Mouse (Mus musculus): ENCODE results near the gene Itgb6.

Gene Itgb6

DNA sequence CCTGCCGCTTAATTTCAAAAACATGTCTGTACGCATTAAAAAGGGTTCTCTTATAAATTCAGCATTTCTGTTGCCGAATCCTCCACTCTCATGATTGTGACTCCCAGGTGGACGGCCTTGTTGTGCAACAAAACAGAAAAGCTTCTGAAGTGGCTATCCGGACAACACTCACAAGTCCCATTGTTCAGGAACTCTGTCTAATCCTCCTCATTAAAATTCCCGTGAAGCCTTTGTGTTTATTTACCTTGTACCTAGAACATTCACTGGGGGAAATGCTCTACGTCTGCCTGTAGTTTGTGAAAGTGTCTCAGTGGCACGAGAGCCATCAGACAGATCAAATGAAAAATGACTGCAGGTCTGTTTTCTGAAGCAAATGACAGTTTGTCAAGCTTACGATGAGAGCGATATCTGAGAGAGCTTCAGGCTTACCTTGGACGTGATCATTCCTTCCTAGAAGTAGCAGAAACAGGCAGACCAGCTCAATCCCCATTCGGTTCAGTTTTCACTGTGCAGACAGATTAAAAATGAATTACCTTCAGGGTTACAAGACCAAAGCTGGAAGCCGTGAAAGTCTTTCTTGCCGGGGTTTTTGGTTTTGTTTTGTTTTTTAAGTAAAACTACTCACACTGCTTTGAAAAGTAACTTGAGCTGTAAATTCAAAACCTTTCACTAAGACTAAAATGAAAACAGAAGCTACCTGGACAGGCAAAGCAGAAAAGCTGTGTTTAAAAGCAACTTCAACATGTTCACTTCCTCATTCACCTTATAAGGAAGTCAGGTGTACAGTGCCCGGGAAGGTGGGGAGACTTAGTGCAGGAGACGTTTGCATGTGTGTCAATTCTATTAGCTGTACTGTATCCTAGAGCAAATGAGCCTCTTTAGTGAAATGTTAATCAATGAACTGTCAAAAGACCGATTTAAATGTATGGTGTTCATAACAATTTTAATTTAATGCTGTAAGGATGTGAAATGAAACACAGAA lies 49.2 kb downstream of the Itgb6 start:
- no peak for DNase-seq (ENCODE audit: low spot score)

DNA sequence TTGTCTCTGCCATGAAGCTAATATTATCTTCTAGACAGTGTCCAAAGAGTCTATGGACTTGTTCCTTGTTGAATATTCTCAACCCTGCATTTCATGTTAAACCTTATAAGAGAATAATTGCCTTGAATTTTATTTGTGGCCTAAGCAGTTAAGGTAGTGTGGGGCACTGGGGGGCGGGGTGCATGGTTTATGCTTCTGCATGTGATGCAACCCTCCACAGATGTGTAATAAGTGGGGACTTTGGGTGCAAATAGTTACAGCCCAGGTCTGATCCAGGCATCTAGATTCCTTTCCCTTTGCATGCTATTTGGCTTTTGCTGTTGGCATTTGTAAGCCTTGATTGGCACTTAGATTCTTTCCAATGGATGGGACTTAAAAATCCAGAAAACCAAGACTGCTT lies 51.2 kb downstream of the Itgb6 start:
- no peak for DNase-seq (ENCODE audit: low spot score)

DNA sequence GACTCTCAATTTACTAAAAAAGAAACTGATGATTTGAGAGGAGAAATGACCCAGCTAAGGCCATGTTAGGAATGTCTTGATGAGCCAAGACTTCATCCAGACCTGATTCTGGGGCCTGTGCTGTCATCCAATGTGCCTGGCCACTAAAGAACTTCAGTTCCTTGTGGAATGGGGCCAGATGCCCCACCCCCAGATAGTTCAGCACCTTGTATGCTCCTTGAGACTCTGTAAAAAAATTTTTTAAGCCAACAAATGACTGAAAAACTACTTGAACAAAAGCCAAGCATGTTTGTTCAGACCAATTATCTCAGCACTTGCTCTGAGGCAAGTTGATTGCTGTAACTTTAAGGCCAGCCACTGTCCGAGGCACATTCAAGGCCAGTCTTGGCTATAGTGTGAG lies 59.4 kb downstream of the Itgb6 start:
- DNase-seq (ENCODE audit: low spot score), result no peak

DNA sequence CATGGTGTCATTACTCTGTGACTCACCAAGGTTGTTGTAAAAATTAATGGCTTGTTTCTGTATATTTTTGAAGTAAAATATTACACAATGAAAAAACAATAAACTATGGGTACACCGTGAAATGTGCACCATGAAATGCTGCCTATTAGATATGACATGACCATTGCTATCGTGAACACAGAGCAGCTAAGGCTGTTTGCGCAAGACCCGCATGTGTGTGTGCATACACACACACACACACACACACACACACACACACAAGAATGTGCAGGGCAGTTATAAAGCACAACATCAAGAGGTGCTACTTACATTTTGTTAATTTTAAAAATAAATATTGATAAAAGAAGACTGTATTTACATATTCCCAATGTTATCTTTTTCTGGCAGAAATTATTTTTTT lies 62.5 kb downstream of the Itgb6 start:
- DNase-seq (ENCODE audit: low spot score), result no peak

DNA sequence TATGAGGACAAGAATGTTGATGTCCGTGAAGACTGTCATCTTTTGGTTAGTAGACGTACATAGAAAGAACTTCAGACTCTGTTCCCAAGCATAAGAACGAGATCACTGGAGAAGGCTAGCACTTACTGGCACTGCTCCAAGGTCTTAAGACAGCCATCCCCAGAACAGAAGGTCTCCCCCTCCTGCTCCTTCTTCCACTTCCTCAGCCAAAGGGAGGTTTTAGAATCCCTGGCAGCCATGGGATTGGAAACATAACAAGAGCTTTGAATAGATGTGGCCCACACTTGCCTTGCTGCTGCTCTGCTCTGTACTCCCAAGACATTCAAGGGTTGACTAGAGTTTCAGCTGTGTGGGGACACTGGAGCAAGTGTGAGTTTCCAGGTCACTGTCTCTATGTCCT lies 63.5 kb downstream of the Itgb6 start:
- no peak for DNase-seq (ENCODE audit: low spot score)

GRCm38 (mm10) chr2:60654828-60655227 lies 67.6 kb downstream of the Itgb6 start:
- no peak for DNase-seq (ENCODE audit: low spot score)

- DNase-seq (ENCODE audit: low spot score), result no peak
Observed at GRCm38 (mm10) chr2:60650155-60650554, 72.3 kb downstream of the Itgb6 start.

GRCm38 (mm10) chr2:60647650-60648049 lies 74.8 kb downstream of the Itgb6 start:
- no peak for DNase-seq (ENCODE audit: low spot score)

DNA sequence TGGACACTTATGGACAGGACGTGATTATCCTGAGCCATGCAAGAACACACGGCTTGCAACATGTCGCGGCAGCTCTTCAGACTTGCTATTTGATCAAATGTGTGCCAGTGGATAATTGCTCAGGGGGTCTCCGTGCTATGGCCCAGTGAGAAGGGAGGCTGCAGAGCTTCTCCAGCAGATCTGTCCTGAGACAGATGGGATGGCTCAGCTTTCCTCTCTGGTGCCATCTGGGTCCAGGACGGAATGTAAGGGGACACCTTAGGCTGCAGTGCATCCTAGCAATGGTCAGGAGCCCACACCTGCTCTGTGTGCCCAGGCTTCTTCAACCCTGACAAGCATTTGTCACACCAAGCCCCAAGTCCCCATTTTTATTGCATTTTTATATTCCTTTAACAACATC lies 75.9 kb downstream of the Itgb6 start:
- DNase-seq (ENCODE audit: low spot score), result no peak

DNA sequence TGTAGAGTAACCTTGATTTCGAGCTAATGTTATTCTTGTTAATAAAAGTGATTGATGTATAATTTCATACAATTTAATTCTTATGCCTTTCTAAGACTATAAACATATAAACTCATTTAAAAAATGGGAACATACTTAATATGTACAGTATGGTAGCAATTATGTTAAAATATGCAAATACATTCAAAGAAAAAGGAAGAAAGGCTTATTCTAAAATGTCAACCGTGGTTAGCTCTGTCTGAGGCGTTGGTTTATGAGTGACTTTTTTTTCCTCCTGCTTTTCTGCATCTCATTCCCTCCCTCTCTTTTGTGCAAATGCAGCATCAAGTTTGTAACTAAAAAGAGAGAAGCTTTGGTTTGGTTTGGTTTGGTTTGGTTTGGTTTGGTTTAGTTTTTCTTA lies 79.0 kb downstream of the Itgb6 start:
- DNase-seq (ENCODE audit: low spot score), result no peak

DNA sequence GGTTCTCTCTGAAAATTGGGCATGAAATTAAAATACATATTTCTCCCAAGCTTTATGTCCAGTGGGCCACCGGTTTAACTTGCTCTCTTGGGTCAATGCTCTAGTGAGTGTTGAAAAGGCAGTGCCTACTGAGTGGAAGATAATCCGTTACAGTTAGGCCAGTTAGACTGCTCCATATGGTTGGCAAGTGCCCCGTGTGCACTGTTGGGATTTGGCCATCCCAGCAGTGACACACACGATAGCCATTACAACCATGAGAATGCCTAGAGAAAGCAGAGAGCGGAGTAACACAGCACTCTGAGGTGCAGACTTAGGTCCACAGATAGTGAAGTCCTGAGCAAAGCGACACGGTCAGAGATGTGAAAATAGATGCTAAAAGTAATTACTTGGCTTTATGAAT lies 79.8 kb downstream of the Itgb6 start:
- no peak for DNase-seq (ENCODE audit: low spot score)

GRCm38 (mm10) chr2:60640342-60640672 lies 82.1 kb downstream of the Itgb6 start:
- no peak for DNase-seq (ENCODE audit: low spot score)

DNA sequence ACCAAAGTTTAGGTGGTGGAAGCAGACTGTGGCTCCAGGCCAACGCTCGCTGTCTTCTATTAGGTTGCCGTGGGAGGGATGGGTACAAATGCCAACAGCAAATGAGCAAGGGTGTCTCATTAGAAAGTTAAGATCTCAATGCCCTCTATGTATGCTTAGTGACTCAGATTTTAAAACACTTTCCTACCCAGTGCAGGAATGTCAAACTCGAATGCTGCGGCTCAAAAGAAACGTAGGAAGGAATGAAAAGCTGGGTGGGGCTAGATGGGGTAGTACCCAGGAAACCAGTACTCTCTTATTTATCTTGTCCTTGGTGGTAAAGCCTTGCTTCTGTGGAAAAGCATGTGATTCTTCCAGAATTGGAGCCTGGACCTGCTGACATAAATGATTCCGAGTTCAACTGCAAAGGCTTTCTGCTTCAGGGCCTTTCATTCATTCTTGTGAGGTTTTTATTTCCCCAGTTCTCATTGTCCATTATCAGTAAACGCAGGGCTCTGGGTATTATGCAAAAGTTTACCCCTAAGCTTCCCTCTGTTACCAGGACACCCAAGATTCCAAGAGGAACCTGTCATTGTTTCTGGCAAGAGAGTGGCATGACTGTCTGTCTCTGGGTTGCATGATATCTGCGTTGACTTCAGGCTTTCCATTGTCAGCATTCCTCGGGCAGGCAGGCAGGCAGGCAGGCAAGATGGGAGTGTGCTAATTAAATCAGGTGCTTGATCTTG lies 82.7 kb downstream of the Itgb6 start:
- DNase-seq (ENCODE audit: low spot score), result no peak

GRCm38 (mm10) chr2:60636910-60637761 lies 85.3 kb downstream of the Itgb6 start:
- no peak for DNase-seq (ENCODE audit: low spot score)

DNA sequence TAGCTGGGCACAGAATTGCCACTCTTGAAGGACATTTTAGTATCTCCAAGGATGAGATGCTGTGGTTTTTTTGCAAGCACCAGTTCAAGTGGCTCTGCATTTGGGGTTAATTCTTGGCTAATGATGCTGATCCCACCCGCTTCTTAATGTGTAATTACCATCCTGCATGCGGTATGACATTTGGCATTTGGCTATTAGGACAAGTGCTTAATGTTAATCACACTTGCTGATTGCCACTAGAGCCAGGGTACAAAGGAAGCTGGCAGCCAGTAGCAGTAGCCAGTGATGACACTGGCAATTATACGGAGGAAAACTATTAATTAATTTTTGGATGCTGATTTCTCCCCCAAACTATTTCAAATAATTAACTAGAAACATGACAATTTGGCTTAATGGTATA lies 86.0 kb downstream of the Itgb6 start:
- no peak for DNase-seq (ENCODE audit: low spot score)

- DNase-seq (ENCODE audit: low spot score), result no peak
Observed at GRCm38 (mm10) chr2:60636038-60636437, 86.4 kb downstream of the Itgb6 start.

DNA sequence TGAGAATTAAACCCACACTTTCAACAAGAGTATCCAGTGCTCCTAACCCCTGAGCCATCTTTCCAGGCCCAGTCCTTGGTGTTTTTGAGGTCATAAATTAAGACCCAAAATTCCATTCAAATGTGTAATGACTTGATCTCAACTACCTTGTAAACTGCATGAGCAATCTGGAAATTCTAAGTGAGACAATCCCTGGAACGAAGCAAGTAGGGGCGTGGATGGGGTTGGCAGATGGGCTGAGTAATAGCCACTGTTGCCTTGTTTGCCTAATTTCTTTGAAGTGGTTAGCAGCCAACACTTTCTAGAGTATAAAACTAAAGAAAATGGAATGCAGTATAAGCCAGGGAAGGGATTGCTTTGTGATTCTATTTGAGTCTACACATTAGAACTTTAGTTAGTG lies 89.7 kb downstream of the Itgb6 start:
- DNase-seq (ENCODE audit: low spot score), result no peak

GRCm38 (mm10) chr2:60630304-60630703 lies 92.1 kb downstream of the Itgb6 start:
- DNase-seq (ENCODE audit: low spot score), result no peak

DNA sequence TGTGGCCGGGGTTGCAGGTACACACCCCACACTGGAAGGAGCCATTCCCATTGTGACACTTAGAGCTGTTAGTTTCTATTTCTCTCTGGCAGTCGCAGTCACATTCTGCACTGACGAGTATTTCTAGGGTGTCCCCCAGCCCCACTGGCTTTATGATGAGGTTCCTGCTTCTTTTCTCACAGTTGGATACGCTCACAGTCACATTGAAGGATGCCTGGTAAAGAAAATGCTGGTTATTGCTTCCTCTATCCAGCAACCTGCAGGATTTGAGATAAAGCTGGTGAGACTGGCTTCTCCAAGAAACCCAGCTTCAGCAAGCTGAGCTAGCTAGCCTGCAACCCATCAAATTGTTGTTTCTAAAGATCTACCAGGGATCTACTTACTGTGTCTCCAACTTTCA lies 94.5 kb downstream of the Itgb6 start:
- DNase-seq (ENCODE audit: low spot score), result no peak

- DNase-seq (ENCODE audit: low spot score), result no peak
Observed at GRCm38 (mm10) chr2:60627515-60627914, 94.9 kb downstream of the Itgb6 start.

DNA sequence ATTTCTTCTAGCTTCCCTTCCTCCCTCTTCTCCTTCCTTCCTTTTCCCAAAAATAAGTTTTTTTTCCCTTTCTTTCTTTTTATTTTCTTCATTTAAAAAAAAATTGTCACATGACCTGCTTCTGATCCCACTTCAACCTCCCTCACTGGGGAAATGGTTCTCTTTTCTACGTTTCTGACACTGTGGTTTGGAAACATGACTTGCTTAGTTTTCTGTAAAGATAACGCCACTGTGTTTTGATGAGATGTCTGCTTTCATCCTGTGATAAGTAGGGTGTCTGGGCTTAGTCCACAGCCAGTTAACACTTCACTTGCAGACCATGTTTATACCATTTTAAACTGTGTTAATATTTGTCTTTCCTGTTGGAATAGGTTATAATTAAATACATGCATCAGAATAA lies 96.7 kb downstream of the Itgb6 start:
- no peak for DNase-seq (ENCODE audit: low spot score)

- no peak for DNase-seq (ENCODE audit: low spot score)
Observed at GRCm38 (mm10) chr2:60622161-60622560, 100.3 kb downstream of the Itgb6 start.

GRCm38 (mm10) chr2:60614758-60615157 lies 107.7 kb downstream of the Itgb6 start:
- no peak for DNase-seq (ENCODE audit: low spot score)
